Mouse (Mus musculus) heart, adult 2 months (tissue): ENCODE measurements around the gene Lamp3.
A peak's percentile ranks its signal among the peaks of the same experiment; 100 is the strongest.

Experiments
- CTCF ChIP-seq: fragments of 200-600 bp; IDR thresholded peaks from 2 replicates; pipeline ENCODE4 v1.8.1; 2022; ENCODE audit warnings: antibody characterized with exemption, mild to moderate bottlenecking, moderate library complexity
- EP300 ChIP-seq: fragments of 200-500 bp; IDR thresholded peaks from 2 replicates; pipeline ENCODE4 v1.6.1; 2011; ENCODE audit warnings: low read depth, low read length, control low read depth; ENCODE audit not compliant: insufficient read depth
- POLR2A ChIP-seq: fragments of 200-500 bp; IDR thresholded peaks from 2 replicates; pipeline ENCODE4 v1.6.1; 2011; ENCODE audit warnings: mild to moderate bottlenecking, low read depth, low read length, control low read depth; ENCODE audit not compliant: insufficient read depth

DNA sequence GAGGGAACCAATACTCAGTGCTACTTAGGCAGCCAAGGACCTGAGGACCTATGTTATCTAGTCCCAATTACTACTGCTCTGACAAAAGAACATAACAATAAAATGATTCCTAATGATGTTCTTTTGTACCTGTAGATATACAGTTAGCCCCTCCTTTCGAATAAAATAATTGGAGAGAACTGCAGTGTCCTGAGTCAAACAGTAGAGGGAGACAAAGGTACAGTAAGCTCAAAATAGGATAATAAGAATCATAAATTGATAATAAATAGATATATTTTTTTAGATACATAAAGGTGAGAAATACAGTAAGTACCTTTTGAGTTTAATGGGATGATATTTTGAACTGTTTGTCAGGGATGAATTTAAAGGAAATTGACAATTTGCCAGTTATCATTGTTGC, 39.9 kb downstream of the Lamp3 start:
- no peak for TF ChIP-seq POLR2A
- peak; percentile 75 for TF ChIP-seq CTCF
- TF ChIP-seq EP300: no peak
